Mouse (Mus musculus): ENCODE measurements around the gene Bbx.

The Bbx gene

GRCm38 (mm10) chr16:50315349-50315969, 116.7 kb downstream of the Bbx start:
- no peak for DNase-seq (ENCODE audit: low read depth, low spot score)

DNA sequence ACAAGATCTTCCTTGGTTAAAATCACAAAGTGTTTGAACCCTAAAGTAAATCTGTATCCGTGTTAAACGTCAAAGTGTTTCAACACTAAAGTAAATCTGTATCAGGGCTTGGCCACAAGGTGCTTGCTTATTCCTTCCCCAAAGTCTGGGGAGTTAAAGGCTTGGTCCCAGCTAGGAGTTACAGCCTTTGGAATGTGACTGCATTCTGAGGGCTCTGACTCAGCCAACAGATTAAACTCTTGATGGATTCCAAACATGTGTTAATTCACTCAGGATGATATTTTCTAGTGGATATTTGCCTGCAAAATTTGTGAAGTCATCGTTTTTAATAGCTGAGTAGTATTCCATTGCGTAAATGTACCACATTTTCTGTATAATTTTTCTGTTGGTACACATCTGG, 120.6 kb downstream of the Bbx start:
- DNase-seq (ENCODE audit: low read depth, low spot score), result no peak

GRCm38 (mm10) chr16:50309411-50310042, 122.7 kb downstream of the Bbx start:
- no peak for DNase-seq (ENCODE audit: low read depth, low spot score)

DNA sequence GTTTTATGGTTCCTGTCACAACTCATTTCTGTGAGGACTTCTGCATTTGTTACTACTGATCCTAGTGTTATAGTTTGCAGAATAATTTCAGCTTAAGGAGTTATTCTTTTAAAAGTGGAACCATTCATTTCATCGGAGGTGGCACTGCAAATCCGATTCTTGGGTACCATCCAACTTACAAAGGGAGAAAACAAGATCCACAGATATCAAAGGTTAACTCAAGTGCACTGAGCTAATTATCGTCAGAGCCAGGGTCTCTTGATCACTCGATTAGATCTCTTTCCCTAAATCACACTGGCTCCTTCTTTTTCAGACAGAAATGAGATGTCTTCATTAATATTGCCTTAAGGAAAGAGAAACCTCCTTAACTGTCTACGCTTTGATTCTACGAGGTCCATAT, 123.9 kb downstream of the Bbx start:
- no peak for DNase-seq (ENCODE audit: low read depth, low spot score)

DNA sequence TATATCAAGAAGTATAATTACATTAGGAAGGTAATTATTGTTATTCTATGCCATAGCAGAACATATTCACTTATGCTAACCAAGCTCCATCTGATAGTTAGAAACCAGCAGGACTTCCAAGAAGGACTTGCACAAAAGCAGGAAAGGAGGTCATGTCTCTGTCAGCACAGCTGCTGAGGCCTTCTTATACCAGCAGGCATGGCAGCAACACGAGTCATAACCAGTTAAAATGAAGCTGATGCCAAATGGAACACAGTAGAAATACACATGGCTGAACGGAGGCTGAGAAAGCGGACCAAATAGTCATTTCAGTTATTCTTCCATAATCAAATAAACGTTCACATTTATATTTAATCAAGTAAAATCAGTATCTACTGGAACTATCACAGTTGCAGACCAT, 125.0 kb downstream of the Bbx start:
- DNase-seq (ENCODE audit: low read depth, low spot score), result no peak

DNA sequence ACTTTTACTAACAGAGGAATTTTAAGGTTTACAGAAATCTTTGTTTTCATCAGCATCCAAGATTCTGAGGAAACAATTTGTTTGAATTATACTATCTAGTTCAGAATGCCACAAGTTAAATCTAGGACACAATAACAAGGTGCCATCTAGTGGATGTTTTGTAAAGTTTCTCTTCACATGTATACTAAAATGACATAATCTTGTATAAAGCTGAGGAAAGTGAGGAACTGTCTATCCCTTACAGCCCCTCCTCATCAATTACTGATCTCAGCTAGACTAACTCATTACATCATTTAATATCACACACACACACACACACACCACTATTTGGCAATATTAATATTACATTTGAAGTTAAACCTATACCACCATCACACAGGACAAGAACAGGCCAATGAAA, 125.5 kb downstream of the Bbx start:
- DNase-seq (ENCODE audit: low read depth, low spot score), result no peak

DNA sequence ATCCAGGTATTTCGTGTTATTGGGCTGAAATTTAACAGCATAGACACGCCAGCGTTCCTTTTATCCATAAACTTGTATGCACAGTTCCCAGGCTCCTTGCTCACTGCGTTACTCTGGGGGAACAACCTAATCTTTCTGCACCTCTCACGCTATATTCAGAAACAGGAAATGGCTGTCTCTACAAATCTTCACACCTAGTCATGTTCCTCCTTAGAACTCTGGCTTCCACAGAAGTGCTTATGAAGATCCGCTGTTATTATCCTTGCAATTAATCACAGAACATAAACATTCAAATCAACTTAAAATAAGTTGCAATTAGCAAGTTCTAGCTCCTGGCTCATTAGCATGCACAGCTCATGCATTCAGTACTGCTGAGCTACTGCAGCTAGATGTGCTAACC, 127.0 kb downstream of the Bbx start:
- DNase-seq (ENCODE audit: low read depth, low spot score), result no peak

GRCm38 (mm10) chr16:50302566-50302965, 129.6 kb downstream of the Bbx start:
- DNase-seq (ENCODE audit: low read depth, low spot score), result no peak

DNA sequence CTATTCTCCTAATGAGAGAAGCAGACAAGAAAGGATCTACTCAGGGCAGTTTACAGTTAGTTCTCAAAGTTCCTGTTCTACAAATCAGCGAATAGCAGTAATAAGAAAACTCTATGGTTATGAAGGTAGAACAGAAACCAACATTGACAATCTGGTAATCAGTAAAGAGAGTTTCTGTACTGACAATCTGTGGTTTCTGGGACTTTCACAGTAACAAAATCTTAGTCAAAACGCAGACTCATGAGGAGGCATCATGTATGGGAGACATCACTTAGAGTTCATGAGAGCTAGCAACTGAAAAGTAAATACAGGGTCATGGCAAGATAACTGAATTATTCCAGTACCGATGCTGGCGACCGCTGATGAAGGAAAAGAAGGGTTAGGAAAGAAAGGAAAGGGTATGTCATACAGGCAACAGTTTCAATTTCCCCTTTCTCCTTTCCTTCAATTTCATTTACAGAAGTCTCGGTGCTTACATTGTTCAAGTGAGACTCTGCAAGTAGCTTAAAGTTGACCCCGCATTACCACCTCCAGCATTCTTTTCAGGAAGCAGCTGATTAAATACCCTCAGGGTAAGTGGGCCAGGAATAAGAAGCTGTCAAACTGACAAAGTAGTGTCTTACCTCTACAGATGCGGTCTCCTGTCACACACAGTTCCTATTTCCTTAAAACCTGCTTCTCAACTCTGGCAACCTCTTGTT, 133.3 kb downstream of the Bbx start:
- DNase-seq (ENCODE audit: low read depth, low spot score), result no peak

GRCm38 (mm10) chr16:50293502-50294228, 138.5 kb downstream of the Bbx start:
- DNase-seq (ENCODE audit: low read depth, low spot score), result no peak

DNA sequence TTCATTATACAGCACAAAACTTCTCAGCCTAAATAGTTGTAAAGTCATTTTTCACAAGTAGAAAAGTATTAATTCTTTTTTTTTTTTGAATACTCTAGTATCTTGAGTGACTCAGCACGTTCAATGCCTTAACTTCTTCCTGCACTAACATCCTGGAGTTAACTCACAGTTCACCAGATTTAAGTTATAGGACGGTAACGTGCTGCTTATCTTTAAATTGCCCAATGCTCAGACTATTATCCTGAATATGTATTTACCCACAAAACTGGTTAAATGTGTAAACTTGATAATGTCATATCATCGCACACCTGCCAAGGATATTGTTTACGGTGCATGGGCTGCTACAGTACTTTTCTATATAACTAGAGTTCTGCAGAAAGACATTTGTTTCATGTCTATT, 139.4 kb downstream of the Bbx start:
- no peak for DNase-seq (ENCODE audit: low read depth, low spot score)

DNA sequence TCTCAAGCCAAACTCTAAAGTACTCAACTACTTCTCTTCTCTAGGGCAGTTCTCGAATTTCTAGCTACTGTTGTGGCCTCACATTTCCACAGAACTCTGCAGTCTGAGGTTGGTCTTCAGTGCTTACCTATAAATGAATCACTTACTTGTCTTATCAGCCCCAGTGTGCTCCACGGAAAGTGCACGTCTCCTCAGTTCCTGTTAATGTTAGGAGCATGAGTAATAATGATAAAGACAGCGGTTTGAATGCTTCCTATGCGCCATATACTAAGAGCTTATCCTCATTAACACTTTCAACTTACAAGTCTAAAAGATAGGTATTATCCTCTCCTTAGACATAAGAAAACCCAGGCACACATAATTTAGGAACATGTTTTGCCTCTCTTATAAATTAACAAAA, 142.4 kb downstream of the Bbx start:
- DNase-seq (ENCODE audit: low read depth, low spot score), result no peak

DNA sequence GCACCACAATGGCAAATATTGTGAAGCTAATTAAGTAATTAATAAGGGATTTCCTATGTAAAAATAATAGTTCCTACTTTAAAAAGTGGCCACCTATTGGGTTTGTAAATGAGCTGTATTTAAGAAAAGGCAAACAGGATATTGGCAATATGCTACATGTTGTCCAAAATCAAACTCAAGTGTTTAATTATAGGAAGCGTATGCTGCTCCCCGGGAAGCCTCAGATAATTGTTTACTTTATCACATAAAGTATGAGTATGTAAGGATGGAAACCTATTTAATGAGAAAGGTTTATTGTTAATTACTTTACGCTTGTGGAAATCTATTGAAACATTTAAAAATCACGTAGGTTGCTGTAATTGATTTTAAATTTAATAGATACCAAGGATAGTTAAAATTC, 159.4 kb downstream of the Bbx start:
- no peak for DNase-seq (ENCODE audit: low read depth, low spot score)

DNA sequence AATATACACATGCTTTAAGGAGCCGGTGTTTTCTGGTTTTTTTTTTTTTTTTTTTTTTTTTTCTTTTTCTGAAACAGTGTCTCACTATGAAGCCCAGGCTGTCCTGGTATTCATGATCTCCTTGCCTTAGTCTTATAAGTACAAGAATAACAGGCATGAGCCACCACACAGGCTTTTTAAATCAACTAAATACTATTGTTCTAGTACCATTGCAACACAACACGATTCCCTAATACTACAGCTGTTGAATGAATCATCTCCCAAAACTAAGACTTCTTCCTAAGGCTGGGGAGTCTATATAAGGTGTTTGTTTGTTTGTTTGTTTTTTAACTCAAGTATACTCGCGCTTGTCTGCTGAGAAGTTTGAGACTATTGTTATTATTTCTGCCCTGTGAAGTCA, 169.5 kb downstream of the Bbx start:
- no peak for DNase-seq (ENCODE audit: low read depth, low spot score)

DNA sequence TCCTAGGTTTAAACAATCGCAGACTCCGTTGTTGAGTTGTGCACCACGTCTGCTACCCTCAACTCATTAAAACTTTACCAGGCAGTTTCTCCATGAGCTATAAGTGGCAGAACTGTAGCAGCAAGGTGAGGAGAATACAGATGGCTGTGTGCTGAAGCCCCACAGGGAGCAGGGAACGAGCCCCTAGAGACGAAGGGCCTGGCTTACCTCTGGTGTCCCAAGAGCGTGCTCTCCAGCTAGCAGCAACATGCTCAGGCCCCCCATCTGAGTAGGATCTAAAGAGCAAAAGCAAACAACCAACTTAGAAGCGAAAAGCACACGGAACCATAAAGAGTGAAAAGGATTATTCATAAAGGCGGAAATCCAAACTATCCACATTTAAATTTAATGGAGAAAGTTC, 170.0 kb downstream of the Bbx start:
- no peak for DNase-seq (ENCODE audit: low read depth, low spot score)

DNA sequence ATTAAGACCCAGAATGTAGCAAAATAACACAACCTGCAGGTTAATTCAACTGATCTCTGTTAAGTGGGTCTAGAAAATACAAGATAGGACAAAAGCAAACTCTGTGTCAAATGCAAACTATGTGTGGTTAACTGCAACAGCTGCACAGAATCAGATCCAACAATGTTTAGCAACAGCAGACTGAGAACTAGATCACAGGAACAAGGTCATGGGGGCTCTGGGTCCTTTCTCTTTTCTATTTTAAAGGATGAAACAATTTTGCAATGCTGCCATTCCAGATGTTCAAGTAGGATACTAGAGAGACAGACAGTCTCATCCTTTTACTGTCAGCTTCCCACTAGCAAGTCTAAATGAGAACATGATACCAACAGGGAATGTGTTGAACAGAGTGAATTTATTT, 170.4 kb downstream of the Bbx start:
- no peak for DNase-seq (ENCODE audit: low read depth, low spot score)

DNA sequence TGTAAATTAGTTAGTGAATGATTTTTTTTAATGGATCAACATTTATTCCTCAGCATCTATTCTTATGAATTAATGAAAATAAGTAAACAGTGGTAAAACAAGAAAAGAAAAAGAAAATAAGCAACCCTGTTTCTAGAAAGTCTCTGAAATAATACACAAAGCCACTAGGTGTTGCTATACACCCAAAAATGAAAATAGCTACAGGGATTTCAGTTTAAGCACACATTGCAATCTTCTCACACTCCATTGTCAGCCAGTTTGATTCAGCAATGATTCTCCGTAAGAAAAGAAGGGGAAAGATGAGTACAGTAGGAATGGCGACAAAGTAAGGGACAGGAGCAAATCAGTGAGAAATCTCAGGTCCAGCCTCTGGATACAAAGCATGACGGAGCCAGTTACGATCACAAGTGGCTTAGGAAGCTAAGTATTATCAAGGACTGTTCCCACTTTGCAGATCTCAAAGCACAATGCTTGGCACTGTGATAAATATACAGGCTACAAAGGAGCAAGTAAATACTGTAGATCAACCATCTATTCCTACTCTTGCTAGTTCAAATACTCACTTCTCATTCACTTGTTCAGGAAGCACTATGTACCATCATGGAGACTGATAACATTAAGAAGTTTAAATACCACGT, 177.5 kb downstream of the Bbx start:
- no peak for DNase-seq (ENCODE audit: low read depth, low spot score)

DNA sequence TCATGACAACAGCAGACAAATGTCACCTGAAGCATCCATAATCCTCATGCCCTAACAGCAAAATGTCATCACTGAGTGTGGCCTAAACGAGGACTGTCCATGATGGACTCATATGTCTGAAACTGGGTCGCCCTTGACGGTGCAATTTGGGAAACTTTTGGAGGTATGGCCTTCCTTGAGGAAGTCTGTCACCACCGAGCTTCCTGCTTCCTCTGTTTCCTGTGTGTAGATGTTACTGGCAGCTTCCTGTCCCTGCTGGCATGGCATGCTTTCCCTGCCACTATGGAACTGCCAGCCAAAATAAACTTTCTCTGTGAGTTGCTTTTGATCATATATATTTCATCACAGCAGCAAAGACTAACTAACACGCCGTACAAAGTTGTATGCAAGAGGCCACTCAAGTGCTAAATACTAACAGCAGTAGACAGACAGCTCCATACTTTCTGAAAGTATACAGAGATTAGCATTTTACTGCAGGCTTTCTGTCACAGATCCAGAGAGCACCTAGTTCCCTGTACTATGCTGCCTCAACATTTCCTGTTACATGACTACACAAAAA, 180.7 kb downstream of the Bbx start:
- no peak for DNase-seq (ENCODE audit: low read depth, low spot score)

DNA sequence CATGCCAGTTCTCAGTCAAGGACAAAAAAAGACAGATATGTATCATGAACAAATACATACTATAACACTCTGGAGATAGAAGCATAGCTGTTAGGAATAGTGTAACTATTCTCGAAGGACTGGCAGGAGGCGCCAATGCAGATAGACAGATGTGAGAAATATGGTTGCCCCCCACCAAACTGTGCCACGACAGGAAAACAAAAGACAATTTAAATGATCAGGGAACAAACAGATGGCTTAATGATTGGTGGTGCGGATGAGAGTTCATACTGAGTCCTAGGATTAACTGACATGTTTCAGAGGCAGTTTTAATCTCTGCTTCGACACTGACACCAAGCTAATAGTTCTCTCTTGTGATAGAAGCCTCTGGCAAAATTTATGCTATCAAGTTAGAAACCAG, 181.7 kb downstream of the Bbx start:
- no peak for DNase-seq (ENCODE audit: low read depth, low spot score)

DNA sequence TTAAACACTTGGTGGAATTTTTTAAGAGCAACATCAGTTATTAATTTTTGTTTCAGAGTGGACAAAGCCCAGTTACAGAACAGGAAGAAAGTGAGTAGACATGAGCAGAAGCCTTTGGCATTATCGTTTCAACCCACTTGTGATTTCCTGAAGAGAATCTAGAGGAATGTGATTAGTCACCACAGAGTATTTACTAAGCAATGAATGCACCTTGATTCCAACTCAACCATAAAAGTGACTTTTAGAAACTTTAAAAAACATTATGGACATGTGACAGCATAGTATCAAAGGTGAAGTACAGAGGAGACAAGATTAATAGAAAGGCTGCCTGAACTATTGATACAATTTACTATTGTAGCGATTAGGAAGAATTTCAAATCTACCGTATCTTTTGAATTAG, 183.2 kb downstream of the Bbx start:
- no peak for DNase-seq (ENCODE audit: low read depth, low spot score)

DNA sequence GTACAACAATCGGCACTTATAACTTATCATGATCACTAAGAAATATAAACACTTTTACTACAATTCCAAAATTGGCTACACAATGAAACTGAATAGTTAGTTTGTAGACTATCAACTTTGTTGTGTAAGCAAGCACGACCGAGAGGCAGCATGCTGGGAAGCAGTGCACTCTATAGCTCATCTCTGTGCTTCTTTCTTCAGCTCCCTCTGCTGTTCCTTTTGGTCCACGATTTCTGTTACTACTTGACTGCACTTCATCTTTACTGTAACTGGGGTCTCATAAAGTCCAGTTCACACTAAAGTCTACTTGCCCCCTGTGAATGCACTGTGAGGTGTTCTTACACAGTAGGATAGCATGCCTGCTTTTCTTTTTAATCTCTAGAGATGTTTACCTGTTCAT, 189.7 kb downstream of the Bbx start:
- DNase-seq (ENCODE audit: low read depth, low spot score), result no peak

GRCm38 (mm10) chr16:50241604-50242003, 190.6 kb downstream of the Bbx start:
- no peak for DNase-seq (ENCODE audit: low read depth, low spot score)
